Mouse (Mus musculus) urinary bladder, adult 18-20 months (tissue): Measurements from ENCODE around the gene Map7.

Experiments used
- DNase-seq, 2 experiments: peaks; one replicate each; pipeline ENCODE4 v3.0.0; 2022; ENCODE audit warnings: low spot score in 2 of 2, mixed read lengths in 2 of 2

The Map7 gene

GRCm38 (mm10) chr10:20185806-20186205 is 37.5 kb downstream of the Map7 start:
- no peak for DNase-seq

DNA sequence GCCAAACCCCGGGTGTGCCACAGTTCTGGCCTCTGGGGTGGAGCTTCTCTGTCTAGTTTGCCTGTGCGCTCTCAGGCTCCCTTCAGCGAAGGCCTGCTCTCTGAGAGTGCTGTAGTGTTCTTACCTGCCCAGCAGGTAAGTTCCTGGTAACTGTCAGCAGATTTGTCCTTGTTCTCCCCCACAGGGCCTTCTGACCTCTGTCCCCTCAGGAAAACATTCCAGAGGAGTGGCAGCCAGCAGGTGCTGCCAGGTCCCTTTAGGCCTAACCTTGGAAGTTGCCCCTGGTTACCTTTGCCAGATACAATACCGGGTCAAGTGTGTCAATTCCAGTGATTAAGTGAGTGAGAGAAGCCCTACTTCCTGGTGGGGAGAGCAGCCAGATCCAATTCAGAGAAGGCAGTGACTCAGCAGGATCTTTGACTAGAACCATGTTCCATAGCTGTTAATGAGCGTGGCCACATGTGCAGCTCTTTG is 38.6 kb downstream of the Map7 start:
- DNase-seq: no peak

DNA sequence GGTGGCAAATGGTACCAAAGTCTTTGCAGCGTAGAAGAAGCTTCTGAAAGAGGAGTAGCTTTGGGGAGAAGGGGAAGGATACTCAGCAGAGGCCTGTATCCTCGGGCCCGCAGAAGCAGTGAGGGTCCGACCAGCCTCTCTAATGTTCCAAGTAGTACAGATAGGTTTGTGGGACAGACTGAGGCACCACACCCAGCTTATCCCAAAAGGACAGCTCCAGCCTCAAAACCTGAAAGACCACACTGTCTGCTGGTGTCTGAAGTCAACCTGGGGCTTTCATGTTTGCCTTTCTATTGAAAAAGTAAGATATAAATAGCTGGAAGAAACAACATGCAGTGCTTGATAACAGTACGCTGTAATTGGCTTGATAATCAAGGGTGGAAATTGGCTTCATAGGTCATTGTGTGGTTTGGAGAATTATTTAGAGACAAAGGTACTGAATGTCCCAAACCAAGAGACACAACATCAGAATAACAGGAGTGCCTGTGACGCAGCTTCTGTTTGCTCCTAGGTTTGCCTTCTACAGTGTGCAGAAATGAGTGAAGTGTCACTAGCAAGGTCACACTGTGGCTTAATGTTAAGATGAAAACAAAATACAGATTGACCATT is 42.0 kb downstream of the Map7 start:
- DNase-seq: no peak

- no peak for DNase-seq
Measured at GRCm38 (mm10) chr10:20194847-20195540, 46.7 kb downstream of the Map7 start.

DNA sequence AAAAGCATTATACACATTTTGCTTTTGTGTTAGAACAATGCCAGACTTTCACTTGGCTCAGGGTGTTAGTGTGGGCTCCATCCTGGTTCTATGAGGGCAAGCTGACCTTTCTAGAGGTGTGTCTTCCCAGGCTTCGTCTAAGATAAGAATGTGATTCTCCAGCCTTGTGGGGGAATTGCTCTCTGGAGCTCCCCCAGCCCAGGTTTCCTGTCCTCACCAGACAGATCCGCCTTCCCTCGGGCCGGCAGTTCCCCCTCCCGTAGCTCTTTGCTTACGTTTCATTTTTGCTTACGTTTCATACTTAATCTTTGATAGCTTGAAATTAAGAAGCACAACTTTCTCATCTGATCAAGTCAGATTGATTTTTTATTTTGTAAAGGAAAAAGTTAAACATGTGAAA is 48.8 kb downstream of the Map7 start:
- DNase-seq: no peak

- DNase-seq: no peak
Measured at GRCm38 (mm10) chr10:20198968-20199737, 50.9 kb downstream of the Map7 start.

GRCm38 (mm10) chr10:20201236-20201635 is 53.0 kb downstream of the Map7 start:
- DNase-seq: no peak

- DNase-seq: no peak
Measured at GRCm38 (mm10) chr10:20202171-20202570, 53.9 kb downstream of the Map7 start.

DNA sequence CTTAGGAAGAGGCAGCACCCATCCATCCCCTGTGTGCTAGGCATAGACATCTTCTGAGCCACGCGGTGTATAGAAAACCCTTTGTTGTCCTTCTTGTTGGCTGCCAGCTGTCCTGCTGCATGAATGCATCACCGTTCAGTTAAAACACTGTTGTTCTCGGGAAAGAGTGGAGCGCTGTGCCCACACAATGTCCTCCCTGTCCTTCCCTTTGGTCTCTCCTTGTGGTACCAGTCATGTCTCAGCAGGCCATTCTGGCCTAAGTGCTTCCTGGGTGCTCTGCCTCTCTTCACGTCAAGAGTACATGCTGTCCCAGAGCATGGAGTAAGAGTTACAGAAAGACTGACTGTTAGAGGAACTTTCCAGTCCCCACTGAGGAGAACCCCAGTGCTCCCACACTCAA is 54.5 kb downstream of the Map7 start:
- no peak for DNase-seq

DNA sequence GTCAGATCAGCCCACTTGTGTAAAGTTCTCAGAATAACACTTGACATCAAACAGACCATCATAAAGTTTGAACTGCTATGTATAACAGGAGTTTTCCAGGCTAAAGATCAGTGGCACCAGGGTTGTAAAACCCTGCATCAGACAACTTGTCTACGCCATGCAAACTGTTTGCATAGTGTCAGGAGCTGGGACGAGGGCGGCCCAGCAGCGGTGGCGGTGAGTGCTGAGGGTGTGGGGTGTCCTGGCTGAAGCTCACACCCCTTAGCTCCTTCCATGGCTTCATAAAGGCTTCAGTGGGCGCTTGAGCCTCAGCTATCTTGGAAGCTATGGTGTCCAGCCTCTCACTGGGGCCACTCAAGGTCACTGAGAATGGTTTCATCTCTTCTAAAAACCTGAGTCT is 55.2 kb downstream of the Map7 start:
- no peak for DNase-seq

GRCm38 (mm10) chr10:20204696-20205431 is 56.6 kb downstream of the Map7 start:
- DNase-seq: no peak

DNA sequence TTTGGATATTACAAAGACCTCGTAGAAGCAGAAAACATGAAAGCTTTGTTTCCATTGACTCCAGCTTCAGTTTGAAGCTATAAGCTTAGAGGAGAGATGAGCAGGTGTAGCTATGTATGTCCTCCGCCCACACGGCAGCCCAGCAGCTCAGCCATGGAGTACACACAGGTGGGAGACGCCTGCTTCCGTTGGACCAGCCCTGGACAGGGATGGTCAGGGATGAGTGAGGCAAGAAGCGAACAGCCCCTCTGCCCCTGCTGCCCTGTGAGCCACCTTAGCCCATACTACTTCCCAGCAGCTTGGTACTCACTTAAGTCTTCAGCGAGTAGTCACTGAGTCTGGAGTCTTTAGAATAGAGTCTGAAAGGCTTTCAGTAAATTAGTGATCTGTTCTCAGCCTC is 58.7 kb downstream of the Map7 start:
- DNase-seq: no peak

- DNase-seq: no peak
Measured at GRCm38 (mm10) chr10:20209609-20210341, 61.5 kb downstream of the Map7 start.

DNA sequence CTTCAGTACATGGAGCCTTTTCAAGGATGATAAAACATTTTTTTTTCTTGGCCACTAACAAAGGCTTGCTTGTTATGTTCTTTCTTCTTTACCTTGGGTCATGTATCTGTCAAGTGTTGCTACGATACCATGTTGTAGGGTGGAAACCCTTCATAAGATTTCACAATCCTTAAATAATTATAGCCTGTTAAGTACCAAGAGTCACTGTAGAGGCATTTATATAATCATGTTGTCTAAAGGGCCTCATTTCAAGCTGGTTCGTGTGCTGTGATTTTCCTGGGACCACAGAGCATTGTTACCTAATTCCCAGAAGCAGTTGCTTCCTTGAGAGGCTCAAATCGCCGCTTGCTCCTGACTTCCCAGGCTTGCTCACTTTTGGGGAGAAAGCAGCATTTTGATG is 66.1 kb downstream of the Map7 start:
- no peak for DNase-seq

DNA sequence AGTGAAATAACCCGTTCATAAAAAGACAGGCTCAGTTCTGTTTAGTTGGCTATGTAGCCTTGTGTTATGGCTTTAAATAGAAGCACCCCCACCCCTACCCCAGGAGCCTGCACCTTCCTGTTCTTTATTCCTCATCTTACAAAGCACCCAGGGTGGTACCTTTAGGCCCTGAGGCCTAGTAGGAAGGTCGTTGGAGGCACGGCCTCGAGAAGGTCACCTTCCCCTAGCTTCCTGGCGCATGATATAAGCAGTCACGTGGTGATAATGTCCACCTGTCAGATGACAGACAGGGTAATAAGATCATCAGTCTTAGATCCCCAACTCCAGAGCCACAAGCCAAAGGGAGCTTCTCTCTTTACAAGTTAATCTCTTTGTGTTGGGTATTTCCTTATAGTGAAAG is 68.7 kb downstream of the Map7 start:
- DNase-seq: no peak

GRCm38 (mm10) chr10:20218866-20219265 is 70.6 kb downstream of the Map7 start:
- no peak for DNase-seq

- no peak for DNase-seq
Measured at GRCm38 (mm10) chr10:20219538-20219937, 71.3 kb downstream of the Map7 start.

DNA sequence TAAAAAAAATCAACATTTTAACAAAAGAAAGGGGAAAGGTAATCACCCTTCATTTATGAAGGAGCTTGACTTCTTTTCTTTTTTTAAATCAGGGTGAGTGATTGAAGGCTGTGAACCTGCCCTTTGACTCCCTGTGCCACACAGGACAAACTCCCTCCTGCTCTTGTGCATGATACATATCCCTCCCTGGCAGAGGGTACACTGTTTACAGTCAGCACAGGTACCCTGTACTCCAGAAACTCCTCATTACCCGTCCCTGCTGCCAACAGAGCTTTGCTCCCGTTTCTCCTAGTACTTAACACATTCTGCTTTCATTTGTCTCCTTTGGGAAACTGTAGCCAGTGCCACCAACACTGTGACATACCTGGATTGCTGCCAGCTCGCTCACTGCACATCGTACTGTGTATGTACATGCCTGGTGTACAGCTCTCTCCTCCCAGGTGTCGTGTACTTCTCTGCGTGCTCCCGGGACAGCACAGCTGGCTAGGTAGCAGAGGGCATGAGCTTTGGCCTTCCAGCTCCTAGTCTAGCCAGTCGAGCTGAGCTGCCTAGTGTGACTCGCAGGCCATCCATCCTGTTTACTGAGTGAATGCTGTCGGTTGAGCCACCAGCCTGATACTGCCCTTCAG is 72.3 kb downstream of the Map7 start:
- DNase-seq: no peak

DNA sequence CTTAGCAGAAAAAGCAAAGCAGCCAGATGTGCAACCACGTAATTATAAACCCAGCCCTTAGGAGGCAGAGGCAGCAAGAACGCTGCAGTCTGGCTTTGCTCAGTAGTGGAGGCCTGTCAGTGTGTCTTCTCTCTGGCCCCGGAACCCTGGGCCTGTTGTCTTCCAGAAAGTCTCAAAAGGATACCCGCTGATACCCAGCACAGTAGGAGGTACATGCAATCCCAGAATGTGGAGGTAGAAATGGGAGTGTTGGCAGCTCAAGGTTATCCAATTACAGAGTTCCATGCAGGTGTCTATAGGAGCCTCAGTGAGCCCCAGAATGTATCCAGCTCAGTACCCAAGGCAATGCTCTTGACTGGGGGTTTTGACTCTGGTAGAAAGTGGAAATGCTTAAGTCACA is 73.7 kb downstream of the Map7 start:
- DNase-seq: no peak

- DNase-seq: no peak
Measured at GRCm38 (mm10) chr10:20226728-20227127, 78.5 kb downstream of the Map7 start.

- DNase-seq: no peak
Measured at GRCm38 (mm10) chr10:20230026-20230425, 81.8 kb downstream of the Map7 start.
